Mouse (Mus musculus) cerebellum, adult 2 months (tissue): ENCODE data around the gene Rcan2.

Experiments
- CTCF ChIP-seq: fragments of 200-500 bp; IDR thresholded peaks from 2 replicates; pipeline ENCODE4 v1.5.1; 2011; ENCODE audit warnings: low read depth, mild to moderate bottlenecking, control low read depth, low read length, moderate library complexity, borderline replicate concordance; ENCODE audit not compliant: insufficient read depth
- POLR2A ChIP-seq: fragments of 200-500 bp; IDR thresholded peaks from 2 replicates; pipeline ENCODE4 v1.6.1; 2011; ENCODE audit warnings: low read length, control low read depth, borderline replicate concordance; ENCODE audit not compliant: insufficient read depth

GRCm38 (mm10) chr17:43794731-43795280 is 6.3 kb upstream of the Rcan2 start:
- no peak for TF ChIP-seq CTCF
- TF ChIP-seq POLR2A: no peak
